Mouse (Mus musculus): ENCODE results near the gene Trim63. TPM values are rescaled to one million over a fixed set of nuclear protein-coding genes. Genes with fewer than 3 reads are reported as not detected.
"Not testable (repeated sequence)": the region's sequence is repeated elsewhere in the genome, so short reads cannot be mapped to it uniquely, and the experiment has no call there.

The Trim63 gene
- 0.13 TPM in 1 of 2 replicates, not detected in the other for polyA plus RNA-seq (2014; fragmentation: Nextera tagmentation; extraction: Ambion mirVana)

DNA sequence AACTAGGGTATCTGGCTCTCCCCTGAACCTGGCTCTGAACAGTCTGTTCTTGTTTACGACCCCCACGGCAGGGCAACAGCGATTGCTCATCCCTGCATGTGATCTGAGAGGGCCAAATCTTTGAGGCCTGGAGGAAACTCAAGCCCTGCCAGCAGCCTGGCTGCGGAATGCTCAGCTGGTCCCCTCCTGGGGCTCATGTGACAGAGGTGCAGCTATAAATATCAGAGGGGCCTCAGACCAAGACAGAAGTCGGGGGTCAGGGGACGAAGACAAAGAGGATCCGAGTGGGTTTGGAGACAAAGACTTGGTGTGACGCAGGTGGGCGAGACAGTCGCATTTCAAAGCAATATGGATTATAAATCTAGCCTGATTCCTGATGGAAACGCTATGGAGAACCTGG lies at the start of gene Trim63:
TSS of gene Trim63 (plus strand) at position 245 of the 400 bp plus-strand sequence.
- Histone ChIP-seq H3K27me3 (ENCODE audit: control insufficient read depth, insufficient read depth, low read length) (no peaks in the 10 kb centered on the region), H3K27ac (ENCODE audit: low read depth, low read length) (no peak within 1 kb of the TSS), H3K36me3 (ENCODE audit: control insufficient read depth, insufficient read depth, low read length) (no peaks in the 10 kb centered on the region), H3K4me3 (ENCODE audit: low read depth, low read length) (no peak within 1 kb of the TSS), H3K9ac (ENCODE audit: low read length) (no peak within 1 kb of the TSS), H3K4me2 (ENCODE audit: low read depth, low read length, severe bottlenecking) (no peak within 1 kb of the TSS), H3K4me1 (replicated peaks; ENCODE audit: control insufficient read depth, insufficient read depth, low read length) (no peaks in the 10 kb centered on the region), H3K9me3 (ENCODE audit: control insufficient read depth, low read length) (peaks cover 4% of the 10 kb centered on the region; the same call in 1 of the 2 replicates)
- no peak for DNase-seq (ENCODE audit: low spot score)
- 37% methylated on average over 11 of the region's 11 CpGs for WGBS
- no peak for ATAC-seq (replicated peaks; ENCODE audit: low FRiP score)

GRCm38 (mm10) chr4:134265860-134266585 lies 48.9 kb upstream of the Trim63 start:
- 69% methylated on average over 9 of the region's 9 CpGs for WGBS
- no peak overlapping the region for H3K4me3 ChIP-seq (ENCODE audit: low read depth, low read length)
- no peak overlapping the region for H3K9ac ChIP-seq (ENCODE audit: low read length)

DNA sequence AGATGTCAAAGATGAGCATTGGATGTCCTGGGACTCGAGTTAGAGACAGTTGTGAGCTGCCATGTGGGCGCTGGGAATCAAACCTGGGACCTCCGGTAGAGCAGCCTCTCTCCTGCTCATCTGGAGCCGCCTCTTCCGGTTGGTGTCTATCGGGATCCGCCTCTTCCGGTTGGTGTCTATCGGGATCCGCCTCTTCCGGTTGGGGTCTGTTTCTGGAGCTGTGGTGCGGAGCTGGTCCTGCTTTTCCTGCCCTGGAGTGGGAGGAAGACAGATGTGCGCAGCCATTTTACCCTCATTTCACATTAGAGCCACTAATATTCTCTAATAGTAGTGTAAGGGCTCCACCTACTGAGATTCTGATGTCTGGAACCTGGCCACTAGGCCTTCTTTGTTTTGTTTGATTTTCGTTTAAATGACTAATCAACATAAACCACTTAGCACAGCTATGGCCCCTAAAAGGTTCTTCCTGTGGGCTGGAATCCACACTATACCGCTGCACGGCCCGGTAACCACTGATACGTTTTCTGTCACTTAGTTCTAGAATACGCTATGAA lies 46.7 kb upstream of the Trim63 start:
- Histone ChIP-seq H3K27ac (ENCODE audit: low read depth, low read length) (no peak overlapping the region), H3K4me3 (ENCODE audit: low read depth, low read length) (no peak overlapping the region), H3K4me2 (ENCODE audit: low read depth, low read length, severe bottlenecking) (no peak overlapping the region), H3K4me1 (replicated peaks; ENCODE audit: control insufficient read depth, insufficient read depth, low read length) (no peaks in the 10 kb centered on the region), H3K36me3 (ENCODE audit: control insufficient read depth, insufficient read depth, low read length) (no peaks in the 10 kb centered on the region), H3K9me3 (ENCODE audit: control insufficient read depth, low read length) (no peaks in the 10 kb centered on the region), H3K9ac (ENCODE audit: low read length) (no peak overlapping the region), H3K27me3 (ENCODE audit: control insufficient read depth, insufficient read depth, low read length) (no peaks in the 10 kb centered on the region)
- DNase-seq (ENCODE audit: low spot score) = no peak
- 90% methylated on average over 19 of the region's 19 CpGs for WGBS
- no peak for ATAC-seq (replicated peaks; ENCODE audit: low FRiP score)

More at GRCm38 (mm10) chr4:134265860-134266585, 48.9 kb upstream of the Trim63 start:
- ATAC-seq (replicated peaks; ENCODE audit: low FRiP score) = no peak
- Histone ChIP-seq H3K36me3 (ENCODE audit: control insufficient read depth, insufficient read depth, low read length) (no peaks in the 10 kb centered on the region), H3K4me1 (replicated peaks; ENCODE audit: control insufficient read depth, insufficient read depth, low read length) (no peaks in the 10 kb centered on the region), H3K27ac (ENCODE audit: low read depth, low read length) (no peak overlapping the region), H3K27me3 (ENCODE audit: control insufficient read depth, insufficient read depth, low read length) (no peaks in the 10 kb centered on the region), H3K9me3 (ENCODE audit: control insufficient read depth, low read length) (no peaks in the 10 kb centered on the region), H3K4me2 (ENCODE audit: low read depth, low read length, severe bottlenecking) (no peak overlapping the region)
- DNase-seq (ENCODE audit: low spot score) = no peak

DNA sequence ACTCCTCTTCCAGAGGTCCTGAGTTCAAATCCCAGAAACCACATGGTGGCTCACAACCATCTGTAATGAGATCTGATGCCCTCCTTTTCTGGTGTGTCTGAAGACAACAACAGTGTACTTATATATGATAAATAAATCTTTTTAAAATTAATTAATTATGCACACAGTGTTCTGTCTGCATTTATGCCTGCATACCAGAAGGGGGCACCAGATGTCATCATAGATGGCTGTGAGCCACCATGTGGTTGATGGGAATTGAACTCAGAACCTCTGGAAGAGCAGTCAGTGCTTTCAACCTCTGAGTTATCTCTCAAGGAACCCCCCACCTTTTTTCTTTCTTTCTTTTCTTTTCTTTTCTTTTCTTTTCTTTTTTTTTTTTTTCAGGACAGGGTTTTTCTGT lies 45.3 kb upstream of the Trim63 start:
- not testable (repeated sequence) for H3K9ac ChIP-seq (ENCODE audit: low read length); H3K4me2 ChIP-seq (ENCODE audit: low read depth, low read length, severe bottlenecking); H3K9me3 ChIP-seq (ENCODE audit: control insufficient read depth, low read length); H3K4me1 ChIP-seq (replicated peaks; ENCODE audit: control insufficient read depth, insufficient read depth, low read length); H3K36me3 ChIP-seq (ENCODE audit: control insufficient read depth, insufficient read depth, low read length); ATAC-seq (replicated peaks; ENCODE audit: low FRiP score); DNase-seq (ENCODE audit: low spot score); H3K27me3 ChIP-seq (ENCODE audit: control insufficient read depth, insufficient read depth, low read length); H3K27ac ChIP-seq (ENCODE audit: low read depth, low read length); H3K4me3 ChIP-seq (ENCODE audit: low read depth, low read length)

GRCm38 (mm10) chr4:134271979-134272378 lies 42.9 kb upstream of the Trim63 start:
- ATAC-seq (replicated peaks; ENCODE audit: low FRiP score) (no peak), DNase-seq (ENCODE audit: low spot score) (no peak)
- Histone ChIP-seq H3K9me3 (ENCODE audit: control insufficient read depth, low read length) (no peaks in the 10 kb centered on the region), H3K9ac (ENCODE audit: low read length) (no peak overlapping the region), H3K27me3 (ENCODE audit: control insufficient read depth, insufficient read depth, low read length) (no peaks in the 10 kb centered on the region), H3K4me2 (ENCODE audit: low read depth, low read length, severe bottlenecking) (no peak overlapping the region), H3K4me1 (replicated peaks; ENCODE audit: control insufficient read depth, insufficient read depth, low read length) (no peaks in the 10 kb centered on the region; the same call in 1 of the 2 replicates), H3K4me3 (ENCODE audit: low read depth, low read length) (no peak overlapping the region), H3K27ac (ENCODE audit: low read depth, low read length) (no peak overlapping the region), H3K36me3 (ENCODE audit: control insufficient read depth, insufficient read depth, low read length) (no peaks in the 10 kb centered on the region)
- WGBS = 85% methylated on average over 7 of the region's 7 CpGs

DNA sequence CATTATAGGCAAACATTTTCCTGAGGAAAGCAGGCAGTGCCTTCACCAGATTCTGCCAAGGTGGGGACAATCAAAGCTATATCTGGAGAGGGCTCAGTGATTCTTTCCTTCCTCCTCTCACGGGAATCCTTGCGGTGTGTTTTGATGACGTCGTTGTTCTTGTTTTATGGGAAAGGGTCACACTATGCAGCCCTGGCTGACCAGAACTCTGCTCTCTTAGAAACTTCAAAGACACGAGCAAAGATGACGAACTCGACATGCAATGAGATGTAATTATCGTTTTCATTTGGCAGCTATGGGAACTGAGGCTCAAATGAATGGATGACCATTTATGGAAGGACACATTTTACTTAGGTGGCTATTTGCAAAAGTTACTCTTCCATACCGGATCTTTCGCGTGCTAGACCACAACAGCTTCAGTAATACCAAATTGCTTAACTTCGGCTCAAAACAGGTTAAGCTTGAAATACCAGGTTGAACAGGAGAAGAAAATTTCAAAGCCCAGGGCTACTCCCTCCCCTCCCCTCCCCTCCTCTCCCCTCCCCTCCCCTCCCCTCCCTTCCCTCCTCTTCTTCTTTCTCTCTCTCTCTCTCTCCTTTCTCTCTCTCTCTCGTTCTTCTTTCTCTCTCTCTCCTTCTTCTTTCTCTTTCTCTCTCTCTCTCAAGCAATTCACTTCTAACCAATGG lies 42.0 kb upstream of the Trim63 start:
- WGBS = 37% methylated on average over 12 of the region's 13 CpGs
- Histone ChIP-seq H3K9ac (ENCODE audit: low read length) (no peak overlapping the region), H3K9me3 (ENCODE audit: control insufficient read depth, low read length) (no peaks in the 10 kb centered on the region), H3K27ac (ENCODE audit: low read depth, low read length) (no peak overlapping the region), H3K4me3 (ENCODE audit: low read depth, low read length) (no peak overlapping the region), H3K27me3 (ENCODE audit: control insufficient read depth, insufficient read depth, low read length) (no peaks in the 10 kb centered on the region), H3K4me2 (ENCODE audit: low read depth, low read length, severe bottlenecking) (peak overlapping the region; percentile 19; the same call in 1 of the 2 replicates), H3K4me1 (replicated peaks; ENCODE audit: control insufficient read depth, insufficient read depth, low read length) (no peaks in the 10 kb centered on the region; the same call in 1 of the 2 replicates), H3K36me3 (ENCODE audit: control insufficient read depth, insufficient read depth, low read length) (no peaks in the 10 kb centered on the region; the same call in 1 of the 2 replicates)
- ATAC-seq (replicated peaks; ENCODE audit: low FRiP score) (no peak), DNase-seq (ENCODE audit: low spot score) (no peak)

DNA sequence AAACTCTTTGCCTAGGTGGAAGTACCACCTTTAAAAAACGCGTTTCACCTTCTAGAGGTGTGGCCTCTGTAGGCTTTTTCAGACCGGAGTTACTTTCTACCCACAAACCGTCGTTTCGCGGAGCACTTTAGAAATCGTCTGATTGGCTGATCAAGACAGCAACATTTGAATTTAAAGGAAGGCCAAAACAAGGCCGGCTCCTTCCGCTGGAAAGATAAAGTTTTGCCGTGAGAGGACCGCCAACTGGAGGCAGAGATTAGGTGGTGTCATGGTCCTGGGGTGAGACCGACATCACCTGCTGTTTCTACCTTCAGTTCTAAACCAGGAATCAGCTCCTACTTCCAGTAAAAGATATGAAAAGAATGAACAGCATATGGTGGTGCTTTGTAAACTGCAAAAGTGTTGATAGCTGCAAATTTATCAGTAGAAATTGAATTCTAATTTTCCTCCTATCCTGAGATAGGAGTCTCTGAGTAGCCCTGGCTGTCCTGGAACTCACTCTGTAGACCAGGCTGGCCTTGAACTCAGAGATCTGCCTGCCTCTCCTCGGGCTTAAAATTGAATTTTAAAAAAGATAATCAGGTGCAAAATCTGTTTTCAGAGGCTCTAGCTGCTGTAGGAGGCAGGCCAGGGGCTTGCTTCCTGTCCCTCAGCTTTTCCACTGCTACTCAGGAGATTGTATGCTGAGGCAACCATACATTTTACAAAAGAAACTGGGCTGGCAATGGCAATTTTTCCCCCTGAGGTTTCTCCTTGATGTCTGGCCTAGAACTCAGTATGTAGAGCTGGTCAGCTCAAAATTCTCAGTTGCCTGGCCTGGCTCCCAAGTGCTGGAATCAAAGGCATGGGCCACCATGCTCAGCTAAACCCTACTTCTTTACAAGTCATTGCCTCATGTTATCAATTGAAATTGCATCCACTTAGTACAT lies 41.2 kb upstream of the Trim63 start:
- ATAC-seq (replicated peaks; ENCODE audit: low FRiP score) (no peak), DNase-seq (ENCODE audit: low spot score) (no peak)
- H3K27me3 ChIP-seq (ENCODE audit: control insufficient read depth, insufficient read depth, low read length) = no peaks in the 10 kb centered on the region
- H3K27ac ChIP-seq (ENCODE audit: low read depth, low read length) = no peak overlapping the region
- peaks cover under 1% of the 10 kb centered on the region; the same call in 1 of the 2 replicates for H3K36me3 ChIP-seq (ENCODE audit: control insufficient read depth, insufficient read depth, low read length)
- peak overlapping the region; percentile 19; the same call in 1 of the 2 replicates for H3K4me2 ChIP-seq (ENCODE audit: low read depth, low read length, severe bottlenecking)
- no peaks in the 10 kb centered on the region for H3K9me3 ChIP-seq (ENCODE audit: control insufficient read depth, low read length)
- H3K4me3 ChIP-seq (ENCODE audit: low read depth, low read length) = no peak overlapping the region
- H3K4me1 ChIP-seq (replicated peaks; ENCODE audit: control insufficient read depth, insufficient read depth, low read length) = no peaks in the 10 kb centered on the region; the same call in 1 of the 2 replicates
- H3K9ac ChIP-seq (ENCODE audit: low read length) = no peak overlapping the region
- 8% methylated on average over 14 of the region's 14 CpGs for WGBS

GRCm38 (mm10) chr4:134284942-134285341 lies 30.0 kb upstream of the Trim63 start:
- H3K36me3 ChIP-seq (ENCODE audit: control insufficient read depth, insufficient read depth, low read length) = peaks cover 3% of the 10 kb centered on the region

More at GRCm38 (mm10) chr4:134284942-134285341, 30.0 kb upstream of the Trim63 start:
- no peaks in the 10 kb centered on the region for H3K9me3 ChIP-seq (ENCODE audit: control insufficient read depth, low read length)
- H3K27me3 ChIP-seq (ENCODE audit: control insufficient read depth, insufficient read depth, low read length) = no peaks in the 10 kb centered on the region
- no peak overlapping the region for H3K9ac ChIP-seq (ENCODE audit: low read length)
- no peak overlapping the region for H3K4me3 ChIP-seq (ENCODE audit: low read depth, low read length)
- peaks cover 3% of the 10 kb centered on the region; the same call in 1 of the 2 replicates for H3K4me1 ChIP-seq (replicated peaks; ENCODE audit: control insufficient read depth, insufficient read depth, low read length)
- WGBS = 86% methylated on average over 2 of the region's 2 CpGs
- no peak for ATAC-seq (replicated peaks; ENCODE audit: low FRiP score)
- DNase-seq (ENCODE audit: low spot score) = no peak
- H3K27ac ChIP-seq (ENCODE audit: low read depth, low read length) = no peak overlapping the region
- no peak overlapping the region for H3K4me2 ChIP-seq (ENCODE audit: low read depth, low read length, severe bottlenecking)

Data from forebrain, embryonic 11.5 days (tissue).